Comparison of ENCODE assay signal across 18 mouse cellular contexts in the genomic region with DNA sequence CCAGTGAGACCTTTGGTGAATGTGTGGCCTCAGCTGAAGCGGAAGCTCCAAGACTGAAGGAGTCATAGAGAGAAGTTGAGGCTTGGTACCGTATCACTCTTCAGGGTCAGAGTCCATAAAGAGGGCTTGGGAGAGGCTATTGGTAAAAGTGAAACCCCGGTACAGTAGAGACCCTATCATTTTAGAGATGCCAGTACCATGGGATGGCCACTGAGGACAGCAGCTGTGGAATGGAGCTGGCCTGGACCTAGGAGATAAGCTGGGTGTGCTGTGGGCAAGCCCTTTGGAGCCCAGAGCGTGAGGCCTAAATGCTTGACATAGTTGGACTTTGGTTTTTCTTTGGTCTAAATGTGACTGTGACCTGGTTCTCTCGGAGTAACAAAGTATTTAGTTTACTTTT. TPM values are rescaled to one million over a fixed set of nuclear protein-coding genes. Genes with fewer than 3 reads are reported as not detected.
DNase-seq lines count a peak whose midpoint lies in the region; ATAC-seq and TF ChIP-seq lines count a peak whose summit lies in the region.
"Had no signal": no experiment of that assay in that cellular context is flagged by ENCODE, and none has a peak within 500 bp of the region (broad histone marks: within the 10 kb centered on the region; RNA-seq: fewer than 3 reads in every experiment).

No protein-coding gene starts in this region.

- no peaks in the 10 kb centered on the region for H3K4me1 ChIP-seq in heart, embryonic 12.5 days (replicated peaks)
- peaks cover 13% of the 10 kb centered on the region for H3K4me1 ChIP-seq in liver, embryonic 11.5 days (replicated peaks; ENCODE audit: control insufficient read depth, insufficient read depth, low read length)
- H3K4me1 ChIP-seq: forebrain, embryonic 15.5 days; hindbrain, embryonic 15.5 days; midbrain, embryonic 10.5 days had no signal

- H3K27ac ChIP-seq in heart, embryonic 12.5 days (ENCODE audit: poor library complexity, severe bottlenecking) = no peak overlapping the region
- peak overlapping the region; percentile 78 for H3K27ac ChIP-seq in liver, embryonic 11.5 days (ENCODE audit: low read depth, low read length)
- no peak overlapping the region for H3K27ac ChIP-seq in gastrocnemius, adult 2 months
- H3K27ac ChIP-seq: embryonic facial prominence, embryonic 15.5 days; forebrain, embryonic 15.5 days; hindbrain, embryonic 15.5 days; kidney, postnatal 0 days; limb, embryonic 10.5 days; midbrain, embryonic 10.5 days had no signal

- intact Hi-C loops in gastrocnemius, adult 2 months (cut with DNase I) = no loop called here

- no peaks in the 10 kb centered on the region for H3K27me3 ChIP-seq in heart, embryonic 12.5 days (replicated peaks)
- no peaks in the 10 kb centered on the region for H3K27me3 ChIP-seq in liver, embryonic 11.5 days (replicated peaks; ENCODE audit: control insufficient read depth, insufficient read depth, low read length)
- H3K27me3 ChIP-seq: embryonic facial prominence, embryonic 15.5 days; forebrain, embryonic 15.5 days; hindbrain, embryonic 15.5 days had no signal

- H3K36me3 ChIP-seq in heart, embryonic 12.5 days = no peaks in the 10 kb centered on the region
- H3K36me3 ChIP-seq in liver, embryonic 11.5 days (ENCODE audit: control insufficient read depth, insufficient read depth, low read length) = no peaks in the 10 kb centered on the region
- H3K36me3 ChIP-seq: embryonic facial prominence, embryonic 15.5 days; limb, embryonic 10.5 days; midbrain, embryonic 10.5 days had no signal

- H3K9ac ChIP-seq in heart, embryonic 12.5 days = no peak overlapping the region
- peak overlapping the region; percentile 30; the same call in 1 of the 2 replicates for H3K9ac ChIP-seq in liver, embryonic 11.5 days (ENCODE audit: low read depth, low read length)
- H3K9ac ChIP-seq: embryonic facial prominence, embryonic 15.5 days; forebrain, embryonic 15.5 days; hindbrain, embryonic 15.5 days had no signal

- TF ChIP-seq CTCF in gastrocnemius, adult 2 months (IDR thresholded peaks at IDR 0.05) = no peak

- DNase-seq in heart, adult 9 months (ENCODE audit: low spot score in 2 of 2) = no peak
- peak; percentile 75 for DNase-seq in c-Kit-positive CD71-positive TER-119-positive erythroid progenitor cells, embryonic 14.5 days (ENCODE audit: low spot score)
- DNase-seq in liver, embryonic 11.5 days (ENCODE audit: low spot score) = no peak
- peak; percentile 60 to 77 for DNase-seq in spleen, postnatal 10 days (ENCODE audit: low spot score in 2 of 2)
- no peak for DNase-seq in gastrocnemius, adult 8-10 months (ENCODE audit: low spot score in 2 of 2)
- DNase-seq in gastrocnemius, adult 2 months = no peak
- no peak for DNase-seq in cerebellum, postnatal 4 days (ENCODE audit: low spot score in 2 of 2)
- DNase-seq: adrenal gland, postnatal 10 days; gastrocnemius, postnatal 14 days; thymus, postnatal 4 days had no signal

- H3K4me3 ChIP-seq in heart, embryonic 12.5 days = no peak overlapping the region
- no peak overlapping the region for H3K4me3 ChIP-seq in liver, embryonic 11.5 days (ENCODE audit: low read depth, low read length)
- no peak overlapping the region for H3K4me3 ChIP-seq in gastrocnemius, adult 2 months
- H3K4me3 ChIP-seq: embryonic facial prominence, embryonic 15.5 days; forebrain, embryonic 15.5 days; hindbrain, embryonic 15.5 days; limb, embryonic 10.5 days; midbrain, embryonic 10.5 days had no signal

- ATAC-seq in heart, embryonic 12.5 days (ENCODE audit: insufficient number of reproducible peaks, low FRiP score) = peak; percentile 81
- ATAC-seq in liver, embryonic 11.5 days (replicated peaks; ENCODE audit: low FRiP score) = peak; percentile 100
- ATAC-seq: forebrain, embryonic 15.5 days; lung, postnatal 0 days had no signal

- WGBS in heart, embryonic 12.5 days = 76% methylated on average over 5 of the region's 5 CpGs
- WGBS in liver, embryonic 11.5 days = 67% methylated on average over 5 of the region's 5 CpGs

- H3K4me2 ChIP-seq in heart, embryonic 12.5 days = no peak overlapping the region
- H3K4me2 ChIP-seq in liver, embryonic 11.5 days = peak overlapping the region; percentile 51
- H3K4me2 ChIP-seq: embryonic facial prominence, embryonic 15.5 days; forebrain, embryonic 15.5 days; hindbrain, embryonic 15.5 days had no signal

- no peaks in the 10 kb centered on the region for H3K9me3 ChIP-seq in heart, embryonic 12.5 days (replicated peaks)
- no peaks in the 10 kb centered on the region for H3K9me3 ChIP-seq in liver, embryonic 11.5 days (ENCODE audit: control insufficient read depth, low read length)
- H3K9me3 ChIP-seq: embryonic facial prominence, embryonic 15.5 days; forebrain, embryonic 15.5 days; hindbrain, embryonic 15.5 days; limb, embryonic 10.5 days; midbrain, embryonic 10.5 days had no signal

RNA-seq across cellular contexts. Expression of gene Gpr155, which starts 26.4 kb away (rescaled TPM):
- 4.9 and 5.8 TPM in 2 replicates for polyA plus RNA-seq in heart, embryonic 12.5 days (2016; fragmentation: Nextera tagmentation; extraction: Ambion mirVana)
- polyA plus RNA-seq in liver, embryonic 11.5 days (2014; fragmentation: Nextera tagmentation; extraction: Ambion mirVana) = 6.3 and 8.4 TPM in 2 replicates
- 10 to 100 TPM; 14.6 to 21.7 (median 19.3) TPM for total RNA-seq in gastrocnemius, adult 8-10 months (2022)
- total RNA-seq in gastrocnemius, adult 2 months (2021) = 10 to 100 TPM; 14.1 to 15.7 TPM

RNA-seq across cellular contexts. Expression of gene Cir1, which starts 47.4 kb away (rescaled TPM):
- 15.2 and 19.0 TPM in 2 replicates for polyA plus RNA-seq in heart, embryonic 12.5 days (2016; fragmentation: Nextera tagmentation; extraction: Ambion mirVana)
- 22.1 and 22.6 TPM in 2 replicates for polyA plus RNA-seq in liver, embryonic 11.5 days (2014; fragmentation: Nextera tagmentation; extraction: Ambion mirVana)
- 10 to 100 TPM in 2 of 4 experiments, 1 to 10 TPM in 2; 8.8 to 14.1 (median 11.7) TPM for total RNA-seq in gastrocnemius, adult 8-10 months (2022)
- total RNA-seq in gastrocnemius, adult 2 months (2021) = 10 to 100 TPM; 12.0 to 12.7 TPM

RNA-seq across cellular contexts. Expression of gene Scrn3, which starts 47.5 kb away (rescaled TPM):
- 14.9 and 16.5 TPM in 2 replicates for polyA plus RNA-seq in heart, embryonic 12.5 days (2016; fragmentation: Nextera tagmentation; extraction: Ambion mirVana)
- polyA plus RNA-seq in liver, embryonic 11.5 days (2014; fragmentation: Nextera tagmentation; extraction: Ambion mirVana) = 27.6 and 31.6 TPM in 2 replicates
- 10 to 100 TPM; 57.9 to 59.9 (median 58.6) TPM for total RNA-seq in gastrocnemius, adult 8-10 months (2022)
- total RNA-seq in gastrocnemius, adult 2 months (2021) = 10 to 100 TPM; 50.4 to 51.0 TPM

Comparison
In these comparisons a context has a peak if more than half of its experiments do, and no peak if none do; other contexts are left out.
1. DNase-seq: peak in c-Kit-positive CD71-positive TER-119-positive erythroid progenitor cells, embryonic 14.5 days (single experiment) and spleen, postnatal 10 days (2 of 2); none in heart, adult 9 months (0 of 2), liver, embryonic 11.5 days (single experiment), gastrocnemius, adult 8-10 months (0 of 2), gastrocnemius, adult 2 months (single experiment) and cerebellum, postnatal 4 days (0 of 2).